Mouse (Mus musculus) embryo, embryonic 11 days (tissue): ENCODE results near the gene Gm20458.

ENCODE experiments used
- DNase-seq: peaks from one replicate; pipeline ENCODE4 v3.0.0-alpha.2; 2015

Gm20458 gene

DNA sequence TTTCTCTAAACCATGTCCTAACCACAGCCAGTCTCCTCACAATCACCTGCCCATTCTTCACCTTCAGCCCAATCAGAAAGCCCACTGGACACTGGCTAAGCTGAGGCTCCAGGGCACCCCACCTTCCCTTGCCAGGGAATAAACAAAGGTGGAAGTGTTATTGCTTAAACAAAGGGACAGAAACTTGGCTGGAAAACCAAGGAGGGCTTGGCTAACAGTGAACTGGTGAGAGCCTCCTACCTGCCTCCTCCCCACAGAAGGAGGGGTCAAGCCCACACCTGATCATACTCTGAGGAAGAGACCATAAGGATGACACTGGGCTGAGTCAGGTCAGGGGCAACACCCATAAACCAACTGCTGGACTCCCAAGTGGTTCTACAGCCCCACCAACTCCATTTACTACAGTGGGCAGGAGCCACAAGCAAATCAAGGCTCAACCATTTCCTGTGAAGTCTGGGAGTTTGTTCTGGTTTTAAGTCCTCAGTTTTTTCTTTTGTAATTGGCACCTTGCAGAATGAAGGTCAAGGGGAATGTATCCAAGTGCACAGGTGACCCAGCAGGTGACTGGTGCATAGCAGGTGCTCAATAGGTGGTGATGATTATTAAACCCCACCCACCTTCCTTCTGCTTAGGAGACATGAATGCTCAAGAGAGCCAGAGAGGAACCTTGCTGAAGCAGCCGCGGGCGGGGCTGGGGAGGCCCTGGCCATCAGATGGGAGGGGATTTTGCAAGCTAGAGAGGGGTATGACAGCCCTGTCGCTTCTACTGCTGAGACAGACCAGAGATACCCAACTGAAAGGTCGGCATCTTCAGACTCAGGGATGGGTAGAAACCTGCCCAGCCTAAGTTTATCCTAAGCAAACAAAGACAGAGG, 25.3 kb upstream of the Gm20458 start:
- DNase-seq = no peak

- DNase-seq = no peak
Observed at GRCm38 (mm10) chr2:164436215-164436913, 24.4 kb upstream of the Gm20458 start.

- DNase-seq = no peak
Observed at GRCm38 (mm10) chr2:164436961-164437360, 23.8 kb upstream of the Gm20458 start.

DNA sequence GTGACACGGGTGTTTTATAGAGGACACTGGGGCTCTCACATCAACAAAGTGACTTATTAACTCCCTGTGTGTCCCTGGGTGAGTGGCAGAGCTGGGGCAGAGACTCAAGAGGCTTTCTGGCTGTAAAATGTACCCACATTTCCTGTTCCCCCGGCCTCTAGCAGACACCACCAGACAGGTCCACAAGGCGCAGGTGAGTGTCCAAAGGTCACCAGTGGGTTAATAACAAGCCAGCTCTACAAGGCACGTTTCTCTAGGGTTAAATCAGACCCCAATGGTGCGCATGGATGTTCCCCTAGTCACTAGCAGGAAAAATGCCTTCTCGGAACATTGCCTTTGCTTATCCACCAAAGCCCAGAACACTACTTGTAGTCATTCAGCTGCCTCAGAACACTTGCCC, 23.1 kb upstream of the Gm20458 start:
- no peak for DNase-seq

- no peak for DNase-seq
Observed at GRCm38 (mm10) chr2:164438257-164438656, 22.5 kb upstream of the Gm20458 start.

DNA sequence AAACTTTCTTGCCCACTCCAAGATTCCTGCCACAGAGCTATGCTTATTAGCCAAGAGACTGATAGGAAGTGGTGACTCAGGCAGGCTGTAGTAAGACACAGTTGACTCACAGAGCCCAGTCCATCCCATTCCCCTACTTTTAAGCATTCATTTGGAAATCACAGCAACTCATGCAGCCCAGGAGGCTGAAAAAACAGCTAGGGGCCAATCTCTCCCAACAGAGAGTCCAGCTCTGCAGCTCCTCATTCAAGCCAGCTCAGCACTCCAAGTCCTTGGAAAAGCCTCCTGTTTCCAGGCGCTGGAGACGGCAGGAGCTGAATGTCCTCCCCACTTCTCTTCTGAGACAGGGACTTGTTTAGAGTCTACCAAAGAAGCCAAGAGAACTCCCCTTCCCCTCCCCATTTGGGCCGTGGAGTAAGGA, 21.8 kb upstream of the Gm20458 start:
- DNase-seq = no peak

DNA sequence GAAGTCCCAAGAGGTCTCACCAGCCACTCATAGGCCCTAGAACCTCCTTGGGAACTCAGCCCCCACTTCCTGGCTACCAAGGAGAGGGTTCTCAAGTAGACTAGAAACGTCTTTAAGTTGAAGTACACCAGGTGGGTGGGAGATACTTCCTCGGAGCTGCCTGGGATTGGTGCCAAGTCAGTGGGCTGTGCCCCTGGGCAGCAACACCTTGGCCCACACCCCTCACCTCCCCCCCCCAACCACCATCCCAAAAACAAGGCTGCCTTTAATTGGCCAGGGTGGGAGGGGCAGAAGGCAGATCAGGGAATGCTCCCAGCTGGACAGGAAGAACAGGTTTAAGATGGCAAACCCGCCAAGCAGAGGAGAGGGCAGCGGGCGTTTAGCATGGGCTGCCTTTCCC, 20.5 kb upstream of the Gm20458 start:
- DNase-seq = no peak

DNA sequence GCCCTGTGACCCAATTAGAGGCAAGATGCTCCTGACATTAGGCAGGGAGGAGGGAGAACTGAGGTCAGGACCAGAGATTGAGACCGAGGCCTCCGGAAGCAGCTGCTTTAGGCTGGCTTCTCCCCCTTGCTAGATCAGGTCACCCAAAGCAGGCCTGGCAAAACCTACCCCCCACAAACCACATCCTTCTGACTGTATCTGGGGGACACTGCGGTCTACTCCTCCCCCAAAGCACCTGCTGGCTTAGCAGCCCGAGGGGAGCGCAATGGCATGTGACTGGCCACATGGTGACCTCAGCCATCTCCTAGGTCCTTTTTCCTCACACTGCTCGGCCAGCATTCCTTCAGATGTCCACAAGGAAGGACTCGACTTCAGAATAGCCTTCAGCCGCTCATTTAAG, 19.6 kb upstream of the Gm20458 start:
- DNase-seq = no peak

DNA sequence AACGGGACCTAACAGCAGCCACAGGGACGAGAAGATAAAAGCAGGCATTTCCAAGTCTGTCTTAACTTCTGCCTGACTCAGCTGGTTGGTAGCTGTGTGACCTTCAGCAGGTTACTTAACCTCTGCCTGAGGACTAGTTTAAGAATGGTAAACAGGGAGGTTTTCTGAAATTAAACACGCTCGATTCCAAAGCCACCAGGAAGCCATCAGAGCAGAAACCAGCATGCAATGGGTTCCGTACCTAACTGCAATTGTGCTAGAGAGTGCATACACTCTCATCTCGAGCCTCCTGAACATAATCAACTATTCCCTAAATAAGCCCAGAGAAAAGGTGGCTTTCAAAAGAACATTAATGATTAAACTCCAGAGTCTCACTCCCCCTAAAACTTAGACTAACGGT, 19.0 kb upstream of the Gm20458 start:
- no peak for DNase-seq

- DNase-seq = no peak
Observed at GRCm38 (mm10) chr2:164442315-164443050, 18.3 kb upstream of the Gm20458 start.

GRCm38 (mm10) chr2:164443051-164443437, 17.7 kb upstream of the Gm20458 start:
- DNase-seq = peak; percentile 88

- DNase-seq = no peak
Observed at GRCm38 (mm10) chr2:164443460-164444000, 17.2 kb upstream of the Gm20458 start, which contains the start of gene Sdc4. Sdc4 (minus strand) TSS chr2:164443887.

DNA sequence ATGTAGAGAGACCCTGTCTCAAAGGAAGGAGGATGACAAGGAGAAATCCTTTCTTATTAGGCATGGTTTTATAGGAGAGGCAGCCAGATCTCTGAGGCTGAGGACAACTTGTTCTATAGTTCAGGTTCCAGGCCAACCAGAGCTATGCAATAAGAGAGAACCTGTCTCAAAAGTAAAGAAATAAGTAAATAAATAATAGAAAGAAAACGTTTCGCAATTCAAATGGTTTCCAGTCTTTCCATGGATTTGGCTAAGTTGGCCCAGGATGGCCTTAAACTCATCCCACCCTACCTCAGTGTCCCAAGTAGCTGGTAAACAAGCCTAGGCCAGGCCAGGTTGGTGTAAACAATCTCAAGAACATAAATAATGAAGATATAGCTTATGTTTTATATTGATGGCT, 16.1 kb upstream of the Gm20458 start:
- DNase-seq = no peak

DNA sequence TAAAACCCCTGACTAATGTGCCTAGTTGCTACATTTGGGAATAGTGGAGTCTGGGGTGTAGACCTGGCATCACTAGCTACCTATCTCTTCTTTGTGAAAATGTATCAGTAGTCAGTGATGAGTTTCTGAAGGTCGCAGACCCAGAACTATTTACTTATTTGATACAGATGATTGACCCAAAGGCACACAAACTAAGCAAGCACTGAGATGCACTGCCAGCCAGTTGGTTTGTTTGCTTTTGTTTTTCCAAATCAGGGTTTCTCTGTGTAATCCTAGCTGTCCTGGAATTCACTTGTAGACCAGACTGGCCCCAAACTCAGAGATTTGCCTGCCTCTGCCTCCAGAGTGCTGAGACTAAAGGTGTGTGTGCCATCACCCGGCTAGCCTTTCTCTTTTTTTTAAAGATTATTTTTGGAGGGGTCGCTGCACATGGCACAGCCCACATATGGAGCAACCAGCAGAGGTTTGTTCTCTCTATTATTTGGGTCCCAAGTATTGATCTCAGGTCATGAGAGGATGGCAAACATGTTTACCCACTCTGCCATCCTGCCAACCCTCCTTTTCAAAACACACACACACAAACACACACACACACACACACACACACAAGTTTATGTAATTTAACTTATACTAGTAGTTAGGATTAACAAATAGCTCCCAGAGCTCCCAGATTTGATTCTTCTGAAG, 15.2 kb upstream of the Gm20458 start:
- no peak for DNase-seq

- DNase-seq = no peak
Observed at GRCm38 (mm10) chr2:164446086-164446469, 14.7 kb upstream of the Gm20458 start.

- no peak for DNase-seq
Observed at GRCm38 (mm10) chr2:164448140-164448539, 12.6 kb upstream of the Gm20458 start.

DNA sequence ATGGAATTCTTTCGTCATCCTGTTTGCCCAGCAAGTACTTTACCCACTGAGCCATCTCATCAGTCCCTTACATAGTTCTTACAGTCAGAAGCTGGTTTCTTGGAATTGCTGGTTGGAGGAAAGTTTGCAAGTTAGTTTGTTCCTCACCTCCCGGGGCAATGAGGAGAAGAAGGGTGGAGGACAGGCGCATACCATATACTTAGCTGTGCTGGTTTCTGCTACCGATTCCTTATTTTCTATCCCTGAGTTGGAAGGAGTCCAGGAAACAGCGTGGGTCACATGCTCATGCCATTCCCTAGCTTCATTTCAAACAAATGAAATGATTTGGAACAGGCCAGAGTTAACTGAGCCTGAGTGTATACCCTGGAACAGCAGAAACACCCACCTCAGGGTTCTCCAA, 11.8 kb upstream of the Gm20458 start:
- DNase-seq = no peak

DNA sequence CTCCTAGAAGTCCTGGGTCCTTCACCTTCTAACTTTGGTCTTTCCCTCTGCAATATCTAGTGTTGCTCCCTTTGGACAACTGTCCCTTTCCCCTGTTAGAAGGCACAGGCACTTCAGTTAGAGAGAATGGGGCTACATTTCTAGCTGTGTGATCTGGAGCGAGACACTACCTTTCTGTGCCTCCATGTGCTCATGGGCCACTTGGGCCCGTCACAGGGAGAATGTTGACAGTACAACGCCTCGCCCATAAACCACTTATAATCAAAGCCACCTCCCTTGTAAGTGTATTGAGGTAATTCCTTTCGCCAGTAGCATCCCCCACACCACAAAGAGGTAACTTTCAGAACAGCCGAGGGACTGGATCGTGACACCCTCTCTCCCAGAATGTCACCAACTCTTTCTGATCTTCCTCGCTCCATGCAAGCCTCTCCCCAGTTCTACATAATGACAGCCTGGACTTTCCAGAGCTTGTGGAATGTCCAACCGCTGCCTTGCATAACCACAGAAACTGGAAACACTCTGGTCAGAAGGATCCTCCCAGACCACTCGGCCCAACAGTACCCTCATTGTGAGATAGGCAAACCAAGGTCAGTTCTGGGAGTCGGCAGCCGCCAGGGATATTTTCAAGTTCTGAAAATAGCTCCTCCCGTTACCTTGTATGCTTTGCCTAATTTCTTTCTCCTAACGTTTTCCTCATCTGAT, 11.3 kb upstream of the Gm20458 start:
- no peak for DNase-seq

- peak; percentile 50 for DNase-seq
Observed at GRCm38 (mm10) chr2:164452000-164452676, 8.6 kb upstream of the Gm20458 start.

GRCm38 (mm10) chr2:164453047-164453757, 7.6 kb upstream of the Gm20458 start:
- no peak for DNase-seq
